In the genomic region with DNA sequence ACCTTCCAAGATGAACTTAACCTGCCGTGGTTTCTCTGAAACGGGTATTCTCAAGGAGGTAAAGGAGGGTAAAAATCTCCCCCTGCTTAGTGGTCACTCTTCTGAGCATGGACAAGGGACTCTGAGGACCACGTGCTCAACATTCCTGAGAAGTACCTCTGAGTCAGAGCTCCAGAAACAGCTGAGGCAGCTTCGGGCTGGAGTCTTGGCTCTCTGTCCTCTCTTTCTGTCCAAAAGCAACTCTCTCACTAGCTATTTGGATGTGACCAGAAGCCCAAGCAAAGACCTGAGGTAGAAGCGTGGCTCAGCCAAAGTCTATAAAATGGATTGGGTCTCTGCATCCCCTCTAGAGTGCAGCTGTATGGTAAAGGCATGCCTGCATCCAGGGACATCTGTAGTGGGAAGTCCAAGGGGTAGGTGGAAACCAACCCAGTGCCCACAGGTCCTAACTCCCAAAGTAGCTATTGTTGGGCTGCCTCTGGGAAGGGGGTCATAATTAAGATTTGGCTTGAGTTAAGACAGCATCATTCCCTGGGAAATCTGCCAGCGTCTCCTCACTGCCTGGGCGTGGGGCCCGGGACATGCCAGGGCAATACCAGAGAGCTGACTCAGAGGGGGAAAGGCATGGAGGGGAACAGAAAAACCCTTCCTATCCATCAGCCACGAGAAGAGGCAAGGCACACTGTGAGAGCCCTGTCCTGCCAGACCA, we compare ENCODE assay signal across 8 mouse cellular contexts. TPM values are rescaled to one million over a fixed set of nuclear protein-coding genes. Genes with fewer than 3 reads are reported as not detected.
DNase-seq lines count a peak whose midpoint lies in the region; ATAC-seq and TF ChIP-seq lines count a peak whose summit lies in the region.

No protein-coding gene starts in this region.

- no peak overlapping the region for H3ac ChIP-seq in C2C12 (ENCODE audit: control insufficient read depth, insufficient read length, low read depth)

- H3K4me3 ChIP-seq in C2C12 (ENCODE audit: insufficient read depth, poor library complexity, severe bottlenecking), result no peak overlapping the region
- no peak overlapping the region for H3K4me3 ChIP-seq in limb, embryonic 15.5 days

- peak overlapping the region; percentile 82 for H3K27ac ChIP-seq in limb, embryonic 15.5 days

- H3K79me2 ChIP-seq in C2C12 (ENCODE audit: control insufficient read depth, insufficient read depth), result no peaks in the 10 kb centered on the region

- no peaks in the 10 kb centered on the region for H3K36me3 ChIP-seq in C2C12 (ENCODE audit: control insufficient read depth, insufficient read depth)
- no peaks in the 10 kb centered on the region for H3K36me3 ChIP-seq in limb, embryonic 15.5 days

- H3K4me2 ChIP-seq in limb, embryonic 15.5 days, result 0 out of 2 replicates have a peak overlapping the region, but pooled peaks have one; percentile 12

- H3K79me3 ChIP-seq in C2C12 (ENCODE audit: low read depth), result no peaks in the 10 kb centered on the region

- ATAC-seq in limb, embryonic 15.5 days (ENCODE audit: insufficient number of reproducible peaks, low FRiP score, low TSS enrichment, low read depth), result peak; percentile 73

- H3K27me3 ChIP-seq in C2C12 (ENCODE audit: control insufficient read depth, insufficient read depth, insufficient read length), result no peaks in the 10 kb centered on the region
- no peaks in the 10 kb centered on the region for H3K27me3 ChIP-seq in limb, embryonic 15.5 days

- no peak for TF ChIP-seq CTCF in C2C12 (IDR thresholded peaks at IDR 0.05; ENCODE audit: control insufficient read depth, insufficient read depth, insufficient read length)

- WGBS in limb, embryonic 15.5 days, result 20% methylated on average over 9 of the region's 9 CpGs

- peak; percentile 82 to 87 for DNase-seq in adrenal gland, adult 18-20 months (ENCODE audit: low spot score in 2 of 2)
- DNase-seq in gastrocnemius, adult 18-20 months (ENCODE audit: low spot score), result peak; percentile 92
- peak; percentile 78 for DNase-seq in kidney, adult 18-20 months
- DNase-seq in skeletal muscle tissue, adult 2 months (ENCODE audit: low read depth, low spot score), result peak; percentile 90
- DNase-seq in embryo, embryonic 10.5 days (ENCODE audit: low spot score), result no peak
- no peak for DNase-seq in thymus, postnatal 10 days (ENCODE audit: low spot score in 2 of 2)

- no peak overlapping the region for H3K9ac ChIP-seq in limb, embryonic 15.5 days

- H3K4me1 ChIP-seq in limb, embryonic 15.5 days, result peaks cover 31% of the 10 kb centered on the region

- no peaks in the 10 kb centered on the region for H3K9me3 ChIP-seq in limb, embryonic 15.5 days

TF ChIP-seq in C2C12, 6 proteins besides CTCF, POLR2A, EP300 and RAD21:
- TF ChIP-seq CEBPB (IDR thresholded peaks at IDR 0.05; ENCODE audit: low read depth) (no peak), FOSL1 (IDR thresholded peaks at IDR 0.05; ENCODE audit: insufficient read depth, low read length, poor library complexity, severe bottlenecking) (peak; percentile 57), MAX (IDR thresholded peaks at IDR 0.05) (peak; percentile 95), USF1 (IDR thresholded peaks at IDR 0.05; ENCODE audit: low read depth) (peak; percentile 97), MYOD1 (IDR thresholded peaks at IDR 0.05; ENCODE audit: control insufficient read depth, insufficient read length, low read depth) (peak; percentile 65)
TF ChIP-seq in C2C12: peak in this region for 4.

RNA-seq across cellular contexts. Expression of gene Camk2g, which starts 11.2 kb away (rescaled TPM):
- polyA plus RNA-seq in C2C12 (2012; fragmentation: generic; extraction: Trizol), result 74.2 TPM
- 10 to 100 TPM; 38.2 to 51.8 TPM for total RNA-seq in adrenal gland, adult 18-20 months (2021)
- total RNA-seq in gastrocnemius, adult 18-20 months (2021), result 100 to 1,000 TPM; 168 to 192 TPM
- polyA plus RNA-seq in limb, embryonic 15.5 days (2015; fragmentation: Nextera tagmentation; extraction: Ambion mirVana), result 44.4 and 55.6 TPM in 2 replicates

RNA-seq across cellular contexts. Expression of gene Plau, which starts 31.3 kb away (rescaled TPM):
- 106 TPM for polyA plus RNA-seq in C2C12 (2012; fragmentation: generic; extraction: Trizol)
- total RNA-seq in adrenal gland, adult 18-20 months (2021), result 10 to 100 TPM; 20.9 to 29.8 TPM
- 10 to 100 TPM; 13.6 to 29.2 TPM for total RNA-seq in gastrocnemius, adult 18-20 months (2021)
- polyA plus RNA-seq in limb, embryonic 15.5 days (2015; fragmentation: Nextera tagmentation; extraction: Ambion mirVana), result 3.3 and 4.9 TPM in 2 replicates

Comparison
In these comparisons a context has a peak if more than half of its experiments do, and no peak if none do; other contexts are left out.
1. DNase-seq: peak in adrenal gland, adult 18-20 months (2 of 2), gastrocnemius, adult 18-20 months (single experiment), kidney, adult 18-20 months (single experiment) and skeletal muscle tissue, adult 2 months (single experiment); none in embryo, embryonic 10.5 days (single experiment) and thymus, postnatal 10 days (0 of 2).